Mouse (Mus musculus) MEL (cell line): Measurements from ENCODE around the gene Gm49353. TPM values are rescaled to one million over a fixed set of nuclear protein-coding genes. Genes with fewer than 3 reads are reported as not detected.

Experiments
- DNase-seq: peaks from one replicate; pipeline ENCODE4 v3.0.0; 2011; ENCODE audit warnings: low read depth, low spot score
- H3K27ac ChIP-seq: 2 replicates; pipeline ENCODE4 v1.5.1; 2012; ENCODE audit warnings: low read depth, mild to moderate bottlenecking, control low read depth, low read length, moderate library complexity; ENCODE audit not compliant: control insufficient read depth
- H3K27me3 ChIP-seq, 2 experiments: fragments of 150-350 bp in 1 of 2; sonication (generic) in 1 of 2; 2 replicates each; pipeline ENCODE4 v1.6.1; 2012; ENCODE audit warnings: low read length in 2 of 2, mild to moderate bottlenecking in 2 of 2, improper control_type of control experiment in 1 of 2, moderate library complexity in 1 of 2; ENCODE audit not compliant: insufficient read depth in 2 of 2, control insufficient read depth in 1 of 2
- H3K36me3 ChIP-seq, 2 experiments: 2 replicates each; pipeline ENCODE4 v1.6.1; 2012 to 2014; ENCODE audit warnings: low read length in 2 of 2, improper control_type of control experiment in 1 of 2, inconsistent platforms in 1 of 2, mild to moderate bottlenecking in 1 of 2; ENCODE audit not compliant: insufficient read depth in 2 of 2, control insufficient read depth in 1 of 2
- H3K4me1 ChIP-seq, 2 experiments: fragments of 150-350 bp in 1 of 2; sonication (generic) in 1 of 2; 2 replicates each; pipeline ENCODE4 v1.6.1; 2012; ENCODE audit warnings: low read length in 2 of 2, improper control_type of control experiment in 1 of 2, mild to moderate bottlenecking in 1 of 2; ENCODE audit not compliant: insufficient read depth in 2 of 2, control insufficient read depth in 1 of 2
- H3K4me3 ChIP-seq, 2 experiments: fragments of 150-350 bp in 1 of 2; sonication (generic) in 1 of 2; 2 replicates each; pipeline ENCODE4 v1.5.1; 2012; ENCODE audit warnings: low read depth in 2 of 2, low read length in 2 of 2, mild to moderate bottlenecking in 2 of 2, moderate library complexity in 2 of 2, control low read depth in 1 of 2, improper control_type of control experiment in 1 of 2; ENCODE audit not compliant: control insufficient read depth in 1 of 2, insufficient read depth in 1 of 2
- H3K79me2 ChIP-seq: 2 replicates; pipeline ENCODE4 v1.6.1; 2012; ENCODE audit warnings: mild to moderate bottlenecking, low read length, moderate library complexity; ENCODE audit not compliant: control insufficient read depth, poor library complexity, insufficient read depth
- H3K9ac ChIP-seq: 2 replicates; pipeline ENCODE4 v1.6.1; 2012; ENCODE audit warnings: low read depth, mild to moderate bottlenecking, control low read depth, low read length, moderate library complexity; ENCODE audit not compliant: control insufficient read depth, poor library complexity, severe bottlenecking
- H3K9me3 ChIP-seq: fragments of 150-350 bp; sonication (generic); replicated peaks from 2 replicates; pipeline ENCODE4 v1.6.1; 2012; ENCODE audit warnings: mild to moderate bottlenecking, low read length, improper control_type of control experiment, moderate library complexity; ENCODE audit not compliant: insufficient read depth
- BHLHE40 ChIP-seq: IDR thresholded peaks from 2 replicates; pipeline ENCODE4 v1.6.1; 2012; ENCODE audit warnings: low read depth, mild to moderate bottlenecking, inconsistent platforms, low read length, improper control_type of control experiment, borderline replicate concordance
- CHD1 ChIP-seq: IDR thresholded peaks from 2 replicates; pipeline ENCODE4 v1.6.1; 2012; ENCODE audit warnings: low read depth, mild to moderate bottlenecking, inconsistent platforms, low read length, improper control_type of control experiment
- CTCF ChIP-seq, 3 experiments: IDR thresholded peaks in 2 of 3; conservative IDR thresholded peaks in 1 of 3; 2 replicates each; pipeline ENCODE4 v1.5.1; 2011 to 2012; ENCODE audit warnings: low read length in 3 of 3, low read depth in 2 of 3, mild to moderate bottlenecking in 2 of 3, improper control_type of control experiment in 1 of 3, inconsistent platforms in 1 of 3, mixed read lengths in 1 of 3, moderate library complexity in 1 of 3; ENCODE audit not compliant: control insufficient read depth in 1 of 3, insufficient read depth in 1 of 3, poor library complexity in 1 of 3, severe bottlenecking in 1 of 3
- E2F4 ChIP-seq: IDR thresholded peaks from 2 replicates; pipeline ENCODE4 v1.6.1; 2011; ENCODE audit warnings: low read depth, low read length, improper control_type of control experiment, borderline replicate concordance
- MAFK ChIP-seq: IDR thresholded peaks from 2 replicates; pipeline ENCODE4 v1.6.1; 2011; ENCODE audit warnings: low read depth, mild to moderate bottlenecking, low read length, improper control_type of control experiment, borderline replicate concordance
- MAZ ChIP-seq: IDR thresholded peaks from 2 replicates; pipeline ENCODE4 v1.6.1; 2012; ENCODE audit warnings: low read depth, mild to moderate bottlenecking, inconsistent platforms, low read length, improper control_type of control experiment
- MXI1 ChIP-seq: IDR thresholded peaks from 2 replicates; pipeline ENCODE4 v1.6.1; 2011; ENCODE audit warnings: mild to moderate bottlenecking, low read depth, low read length, improper control_type of control experiment
- NRF1 ChIP-seq: IDR thresholded peaks from 2 replicates; pipeline ENCODE4 v1.6.1; 2014; ENCODE audit warnings: low read depth, mild to moderate bottlenecking, inconsistent platforms, low read length, improper control_type of control experiment, moderate library complexity; ENCODE audit not compliant: poor library complexity, insufficient read depth, severe bottlenecking
- POLR2AphosphoS2 ChIP-seq: IDR thresholded peaks from 2 replicates; pipeline ENCODE4 v1.6.1; 2011; ENCODE audit warnings: low read length, improper control_type of control experiment
- RAD21 ChIP-seq: IDR thresholded peaks from 2 replicates; pipeline ENCODE4 v1.6.1; 2011; ENCODE audit warnings: mild to moderate bottlenecking, low read depth, low read length, improper control_type of control experiment
- RCOR1 ChIP-seq: IDR thresholded peaks from 2 replicates; pipeline ENCODE4 v1.6.1; 2012; ENCODE audit warnings: low read depth, mild to moderate bottlenecking, inconsistent platforms, low read length, improper control_type of control experiment
- SMC3 ChIP-seq: IDR thresholded peaks from 2 replicates; pipeline ENCODE4 v1.6.1; 2011; ENCODE audit warnings: low read depth, low read length, improper control_type of control experiment
- TCF12 ChIP-seq: IDR thresholded peaks from 2 replicates; pipeline ENCODE4 v1.6.1; 2014; ENCODE audit warnings: low read depth, mild to moderate bottlenecking, inconsistent platforms, low read length, improper control_type of control experiment, moderate library complexity
- ZNF384 ChIP-seq: IDR thresholded peaks from 2 replicates; pipeline ENCODE4 v1.6.1; 2012; ENCODE audit warnings: low read depth, mild to moderate bottlenecking, inconsistent platforms, low read length, improper control_type of control experiment
- polyA plus RNA-seq, 2 experiments: library from polyadenylated mRNA; stranded (reverse) in 1 of 2; unstranded in 1 of 2; fragments of >175 nt in 1 of 2; fragments of >200 nt in 1 of 2; gene quantifications; 2 replicates each; pipeline versions ENCODE4 v1.2.1 to v1.2.4; 2012; ENCODE audit warnings: low replicate concordance in 2 of 2, low read depth in 1 of 2; ENCODE audit not compliant: insufficient read length in 2 of 2, insufficient read depth in 1 of 2, missing spikeins in 1 of 2
- total RNA-seq: library from RNA; depleted of rRNA; stranded (reverse); fragments of 300-350 nt; gene quantifications from 2 replicates; pipeline ENCODE4 v1.2.3, GENCODE M21; 2012

The Gm49353 gene
- total and polyA plus RNA-seq, 3 experiments, result not detected

DNA sequence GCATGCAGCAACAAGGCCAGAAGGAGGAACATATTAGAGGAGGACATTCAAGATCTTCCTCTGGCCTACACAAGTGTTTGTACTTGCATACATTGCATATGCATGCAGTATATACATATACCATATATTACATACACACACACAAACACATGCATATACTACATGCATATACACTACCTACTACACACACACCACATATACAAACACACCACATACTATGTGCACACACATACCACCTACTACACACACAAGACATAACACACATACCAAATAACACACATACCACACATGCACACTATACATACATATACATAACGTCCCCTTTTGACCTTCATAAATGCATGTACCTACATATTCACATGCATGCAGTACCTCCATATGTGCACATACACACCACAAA lies 1.9 kb downstream of the Gm49353 start:
- Histone ChIP-seq H3K36me3 (no peaks in the 10 kb centered on the region), H3K9ac (no peak overlapping the region), H3K9me3 (no peaks in the 10 kb centered on the region), H3K27ac (no peak overlapping the region), H3K79me2 (no peaks in the 10 kb centered on the region), H3K27me3 (no peaks in the 10 kb centered on the region), H3K4me1 (no peaks in the 10 kb centered on the region), H3K4me3 (no peak overlapping the region)
- TF ChIP-seq MXI1 (no peak), CHD1 (no peak), BHLHE40 (no peak), RAD21 (no peak), MAFK (no peak)
- DNase-seq, result no peak

DNA sequence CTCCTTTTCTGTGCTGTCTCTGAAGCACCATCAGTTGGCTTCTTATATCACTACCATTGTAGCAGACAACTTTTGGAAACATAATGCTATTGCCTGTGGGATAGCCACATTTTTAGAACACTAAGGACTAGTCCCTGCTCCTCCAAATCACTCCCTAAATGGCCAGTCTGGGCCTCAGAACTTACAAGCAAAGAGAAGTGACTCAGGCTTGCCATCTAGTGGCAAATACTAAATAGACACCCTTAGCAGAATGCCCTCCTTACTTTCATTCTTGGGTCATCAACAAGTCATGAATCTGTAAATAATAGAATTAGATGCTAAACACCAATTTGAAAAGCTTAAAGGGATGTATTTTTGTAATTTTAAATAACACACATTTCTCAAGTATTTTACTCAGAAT lies 8.0 kb downstream of the Gm49353 start:
- H3K27ac ChIP-seq, result no peak overlapping the region
- no peaks in the 10 kb centered on the region for H3K27me3 ChIP-seq
- H3K9ac ChIP-seq, result no peak overlapping the region
- no peaks in the 10 kb centered on the region for H3K9me3 ChIP-seq
- DNase-seq, result peak; percentile 59
- no peaks in the 10 kb centered on the region for H3K79me2 ChIP-seq
- no peaks in the 10 kb centered on the region for H3K4me1 ChIP-seq
- H3K36me3 ChIP-seq, result no peaks in the 10 kb centered on the region
- TF ChIP-seq RAD21 (peak; percentile 56), ZNF384 (no peak), SMC3 (peak; percentile 68), CTCF (IDR thresholded peaks at IDR 0.05 in 2 of 3, conservative IDR thresholded peaks at IDR 0.05 in 1 of 3; ENCODE audit: control insufficient read depth in 1 of 3, insufficient read depth in 1 of 3, low read depth in 2 of 3, low read length in 3 of 3, poor library complexity in 1 of 3, severe bottlenecking in 1 of 3) (peak in 2 of 3 experiments; percentile 57 to 66; a peak in 4 of 6 replicates), POLR2AphosphoS2 (no peak), TCF12 (no peak), MAZ (no peak)
- H3K4me3 ChIP-seq, result no peak overlapping the region

DNA sequence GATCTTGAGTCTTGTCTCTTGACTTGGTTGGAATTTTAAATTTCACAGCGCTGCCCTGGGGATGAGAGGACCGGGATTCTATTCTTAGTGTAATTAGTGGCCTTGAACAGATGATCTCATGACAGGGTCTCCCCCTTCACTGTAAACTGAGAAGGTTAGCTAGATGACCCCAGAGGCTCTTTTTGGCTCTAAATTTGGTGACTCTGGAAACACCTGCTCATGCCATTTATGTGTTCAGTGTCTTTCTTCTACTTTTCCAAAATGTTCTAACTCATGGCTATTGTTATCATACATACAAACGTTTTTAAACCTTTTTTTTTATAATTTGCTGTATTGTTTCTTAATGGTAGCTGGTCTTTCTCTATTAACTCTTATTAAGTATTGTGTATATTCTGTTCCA lies 10.0 kb downstream of the Gm49353 start:
- no peak overlapping the region for H3K9ac ChIP-seq
- no peaks in the 10 kb centered on the region for H3K79me2 ChIP-seq
- no peaks in the 10 kb centered on the region for H3K27me3 ChIP-seq
- TF ChIP-seq NRF1 (no peak), RCOR1 (no peak), E2F4 (no peak)
- no peak for DNase-seq
- no peaks in the 10 kb centered on the region for H3K36me3 ChIP-seq
- no peak overlapping the region for H3K4me3 ChIP-seq
- H3K9me3 ChIP-seq, result no peaks in the 10 kb centered on the region
- H3K4me1 ChIP-seq, result no peaks in the 10 kb centered on the region
- H3K27ac ChIP-seq, result no peak overlapping the region
